Mouse (Mus musculus) heart, adult 2 months (tissue): ENCODE results near the gene Zfp618. TPM values are rescaled to one million over a fixed set of nuclear protein-coding genes. Genes with fewer than 3 reads are reported as not detected.

Experiments used
- DNase-seq, 2 experiments: peaks; one replicate each; pipeline ENCODE4 v3.0.0; 2021
- H3K27ac ChIP-seq: fragments of 200-600 bp; 2 replicates; pipeline ENCODE4 v1.8.1; 2022
- H3K27me3 ChIP-seq: fragments of 200-500 bp; 2 replicates; pipeline ENCODE4 v1.6.1; 2012; ENCODE audit warnings: mild to moderate bottlenecking, low read length, inconsistent platforms, mixed read lengths; ENCODE audit not compliant: control insufficient read depth, insufficient read depth
- H3K36me3 ChIP-seq: fragments of 200-500 bp; 2 replicates; pipeline ENCODE4 v1.6.1; 2012; ENCODE audit warnings: low read length, inconsistent platforms; ENCODE audit not compliant: control insufficient read depth, insufficient read depth
- H3K4me1 ChIP-seq: fragments of 200-500 bp; 2 replicates; pipeline ENCODE4 v1.6.1; 2011; ENCODE audit warnings: low read length; ENCODE audit not compliant: control insufficient read depth, insufficient read depth
- H3K4me3 ChIP-seq: fragments of 200-600 bp; 2 replicates; pipeline ENCODE4 v1.8.1; 2022
- H3K79me2 ChIP-seq: fragments of 200-500 bp; replicated peaks from 2 replicates; pipeline ENCODE4 v1.6.1; 2012; ENCODE audit warnings: mild to moderate bottlenecking, inconsistent platforms, low read length, moderate library complexity, mixed read lengths; ENCODE audit not compliant: control insufficient read depth, insufficient read depth
- H3K9ac ChIP-seq: fragments of 200-500 bp; 2 replicates; pipeline ENCODE4 v1.6.1; 2012; ENCODE audit warnings: low read depth, mild to moderate bottlenecking, control low read depth, inconsistent platforms, low read length, mixed read lengths
- CTCF ChIP-seq: fragments of 200-600 bp; IDR thresholded peaks from 2 replicates; pipeline ENCODE4 v1.8.1; 2022; ENCODE audit warnings: antibody characterized with exemption, mild to moderate bottlenecking, moderate library complexity
- EP300 ChIP-seq: fragments of 200-500 bp; IDR thresholded peaks from 2 replicates; pipeline ENCODE4 v1.6.1; 2011; ENCODE audit warnings: low read depth, low read length, control low read depth; ENCODE audit not compliant: insufficient read depth
- POLR2A ChIP-seq: fragments of 200-500 bp; IDR thresholded peaks from 2 replicates; pipeline ENCODE4 v1.6.1; 2011; ENCODE audit warnings: mild to moderate bottlenecking, low read depth, low read length, control low read depth; ENCODE audit not compliant: insufficient read depth
- WGBS: fragments of 180-500 bp; shearing (Covaris S2); methylation state at CpG from one replicate; pipeline ENCODE4 v1.1.7; 2018; 5-methylcytosine and 5-hydroxymethylcytosine counted together
- intact Hi-C: fragments of 180-260 bp; cut with DNase I; formaldehyde crosslinking; loops from one replicate; pipeline ENCODE4 v1.15.1; 2025
- polyA plus RNA-seq: library from polyadenylated mRNA; depleted of rRNA; stranded (reverse); fragments of >200 nt; gene quantifications from 2 replicates; pipeline ENCODE4 v1.2.3, GENCODE M21; 2012
- total RNA-seq, 2 experiments: library from RNA; stranded (reverse); gene quantifications; 2 replicates each; pipeline ENCODE4 v1.2.3; 2021

Gene Zfp618
- total and polyA plus RNA-seq, 3 experiments, result 0.25 to 2.2 (median 0.37) TPM

- no peak for DNase-seq
- H3K27me3 ChIP-seq, result no peaks in the 10 kb centered on the region
- H3K36me3 ChIP-seq, result no peaks in the 10 kb centered on the region
- H3K27ac ChIP-seq, result no peak overlapping the region
- no peak overlapping the region for H3K4me3 ChIP-seq
- WGBS, result 86% methylated on average over 11 of the region's 11 CpGs
- peaks cover 2% of the 10 kb centered on the region for H3K4me1 ChIP-seq
- no peak for TF ChIP-seq POLR2A
- no peak for TF ChIP-seq CTCF
- TF ChIP-seq EP300, result no peak
- intact Hi-C loops, result no loop called here
- no peaks in the 10 kb centered on the region for H3K79me2 ChIP-seq
- no peak overlapping the region for H3K9ac ChIP-seq
Observed at GRCm38 (mm10) chr4:63000316-63001055, 35.1 kb downstream of the Zfp618 start.

- DNase-seq, result no peak
- H3K4me3 ChIP-seq, result no peak overlapping the region
- H3K4me1 ChIP-seq, result peaks cover 5% of the 10 kb centered on the region
- no peak overlapping the region for H3K9ac ChIP-seq
- no peaks in the 10 kb centered on the region for H3K79me2 ChIP-seq
- WGBS, result 82% methylated on average over 1 of the region's 1 CpGs
- H3K27me3 ChIP-seq, result no peaks in the 10 kb centered on the region
- no peak for TF ChIP-seq EP300
- TF ChIP-seq CTCF, result no peak
- no peak for TF ChIP-seq POLR2A
- H3K36me3 ChIP-seq, result no peaks in the 10 kb centered on the region
- H3K27ac ChIP-seq, result no peak overlapping the region
- intact Hi-C loops, result no loop called here
Observed at GRCm38 (mm10) chr4:63002386-63002785, 37.0 kb downstream of the Zfp618 start.

- DNase-seq, result no peak
- WGBS, result 94% methylated on average over 11 of the region's 11 CpGs
- intact Hi-C loops, result no loop called here
- no peaks in the 10 kb centered on the region for H3K79me2 ChIP-seq
- H3K4me1 ChIP-seq, result peaks cover 3% of the 10 kb centered on the region
- H3K36me3 ChIP-seq, result no peaks in the 10 kb centered on the region
- no peak overlapping the region for H3K4me3 ChIP-seq
- H3K27me3 ChIP-seq, result no peaks in the 10 kb centered on the region
- H3K27ac ChIP-seq, result no peak overlapping the region
- no peak for TF ChIP-seq CTCF
- TF ChIP-seq POLR2A, result no peak
- TF ChIP-seq EP300, result no peak
- no peak overlapping the region for H3K9ac ChIP-seq
Observed at GRCm38 (mm10) chr4:63004519-63004918, 39.1 kb downstream of the Zfp618 start.

- Histone ChIP-seq H3K79me2 (no peaks in the 10 kb centered on the region), H3K9ac (no peak overlapping the region), H3K36me3 (no peaks in the 10 kb centered on the region), H3K27me3 (no peaks in the 10 kb centered on the region), H3K27ac (no peak overlapping the region), H3K4me3 (no peak overlapping the region), H3K4me1 (peaks cover 3% of the 10 kb centered on the region)
- no peak for TF ChIP-seq CTCF
- no peak for TF ChIP-seq EP300
- TF ChIP-seq POLR2A, result no peak
- no peak for DNase-seq
- 50% methylated on average over 10 of the region's 10 CpGs for WGBS
- intact Hi-C loops, result no loop called here
Observed at GRCm38 (mm10) chr4:63005446-63006185, 40.2 kb downstream of the Zfp618 start.

- H3K36me3 ChIP-seq, result no peaks in the 10 kb centered on the region
- H3K27me3 ChIP-seq, result no peaks in the 10 kb centered on the region; the same call in 1 of the 2 replicates
- H3K79me2 ChIP-seq, result no peaks in the 10 kb centered on the region
- TF ChIP-seq CTCF, result no peak
- TF ChIP-seq POLR2A, result no peak
- no peak for TF ChIP-seq EP300
- peaks cover 3% of the 10 kb centered on the region for H3K4me1 ChIP-seq
- no peak overlapping the region for H3K9ac ChIP-seq
- DNase-seq, result no peak
- H3K4me3 ChIP-seq, result no peak overlapping the region
- whole genome bisulfite sequencing, result 60% methylated on average over 7 of the region's 7 CpGs
- intact Hi-C loops, result no loop called here
- no peak overlapping the region for H3K27ac ChIP-seq
Observed at GRCm38 (mm10) chr4:63006198-63007155, 41.1 kb downstream of the Zfp618 start.
